Mouse (Mus musculus) intestine, postnatal 0 days (tissue): ENCODE results near the gene Enpp1. TPM values are rescaled to one million over a fixed set of nuclear protein-coding genes. Genes with fewer than 3 reads are reported as not detected.

Source experiments
- ATAC-seq: fragments of 200-750 bp; cut with Nextera tagmentation; 2 replicates; pipeline ENCODE4 v1.8.0; 2017; ENCODE audit warnings: mild to moderate bottlenecking, moderate TSS enrichment, moderate library complexity
- H3K27ac ChIP-seq: fragments of 300-500 bp; sonication (generic); 2 replicates; pipeline ENCODE4 v1.5.1; 2014; ENCODE audit warnings: mild to moderate bottlenecking, low read depth, low read length, moderate library complexity
- H3K27me3 ChIP-seq: fragments of 300-500 bp; sonication (generic); replicated peaks from 2 replicates; pipeline ENCODE4 v1.6.1; 2014; ENCODE audit warnings: low read length, mixed read lengths; ENCODE audit not compliant: control insufficient read depth, insufficient read depth
- H3K36me3 ChIP-seq: fragments of 300-500 bp; sonication (generic); 2 replicates; pipeline ENCODE4 v1.6.1; 2014; ENCODE audit warnings: mild to moderate bottlenecking, moderate library complexity; ENCODE audit not compliant: control insufficient read depth, insufficient read depth
- H3K4me1 ChIP-seq: fragments of 300-500 bp; sonication (generic); replicated peaks from 2 replicates; pipeline ENCODE4 v1.6.1; 2014; ENCODE audit warnings: antibody characterized with exemption, low read length, mixed read lengths; ENCODE audit not compliant: control insufficient read depth, insufficient read depth
- H3K4me2 ChIP-seq: fragments of 300-500 bp; sonication (generic); replicated peaks from 2 replicates; pipeline ENCODE4 v1.6.1; 2014; ENCODE audit warnings: low read depth, mild to moderate bottlenecking, moderate library complexity
- H3K4me3 ChIP-seq: fragments of 300-500 bp; sonication (generic); 2 replicates; pipeline ENCODE4 v1.5.1; 2014; ENCODE audit warnings: low read depth, low read length
- H3K9ac ChIP-seq: fragments of 300-500 bp; sonication (generic); 2 replicates; pipeline ENCODE4 v1.6.1; 2014; ENCODE audit warnings: mild to moderate bottlenecking, low read depth, low read length
- H3K9me3 ChIP-seq: fragments of 300-500 bp; sonication (generic); 2 replicates; pipeline ENCODE4 v1.6.1; 2016; ENCODE audit warnings: mixed run types; ENCODE audit not compliant: control insufficient read depth
- CTCF ChIP-seq: sonication (generic); IDR thresholded peaks from 2 replicates; pipeline ENCODE4 v1.5.1; 2016; ENCODE audit warnings: low read depth, mild to moderate bottlenecking, control low read depth, antibody characterized with exemption, moderate library complexity
- WGBS: fragments of 180-500 bp; shearing (Covaris S2); extraction: QIAGEN DNeasy Blood & Tissue Kit; methylation state at CpG from one replicate; pipeline ENCODE4 v1.1.7; 2014; 5-methylcytosine and 5-hydroxymethylcytosine counted together
- polyA plus RNA-seq: library from polyadenylated mRNA; unstranded; fragments of >200 nt; fragmentation: Nextera tagmentation; extraction: Ambion mirVana; gene quantifications from 2 replicates; pipeline ENCODE4 v1.2.1, GENCODE M21; 2015

Gene Enpp1
- polyA plus RNA-seq, 1 experiment from 2014 or later: 14.1 TPM

DNA sequence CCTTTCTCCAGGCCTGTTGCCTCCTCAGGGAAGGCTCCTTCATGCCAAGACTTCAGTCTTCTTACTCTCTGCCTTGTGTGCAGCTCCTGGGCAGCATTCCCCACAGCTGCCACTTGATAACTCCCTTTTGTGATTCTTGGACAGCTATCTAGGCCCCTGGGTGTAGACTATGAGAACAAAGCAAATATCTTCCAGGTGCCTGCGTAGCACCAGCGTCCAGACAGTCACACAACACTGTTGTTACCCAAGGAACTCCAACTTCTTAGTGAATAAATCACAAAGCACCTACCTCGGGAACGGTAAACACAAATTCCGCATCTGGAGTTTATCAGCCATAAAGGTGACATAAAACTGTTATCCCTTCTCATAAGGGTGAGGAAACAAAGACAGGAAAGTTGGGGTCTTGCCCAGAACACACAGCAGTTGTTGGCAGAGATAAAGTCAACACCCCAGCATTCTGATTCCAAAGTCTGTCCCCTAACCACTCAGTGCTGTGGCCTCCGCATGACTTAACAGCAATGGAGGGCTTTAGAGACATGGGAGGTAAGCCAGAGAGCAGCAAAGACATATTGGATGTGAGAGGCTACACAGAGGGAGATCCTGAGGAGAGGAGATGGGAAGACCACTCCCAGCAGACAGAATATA, 13.7 kb downstream of the Enpp1 start:
- peak overlapping the region; percentile 36; the same call in 1 of the 2 replicates for H3K27ac ChIP-seq
- peak; percentile 16; the same call in 1 of the 2 replicates for ATAC-seq
- H3K4me3 ChIP-seq: no peak overlapping the region
- no peak overlapping the region for H3K4me2 ChIP-seq
- no peak overlapping the region for H3K9ac ChIP-seq
- no peak for TF ChIP-seq CTCF
- H3K4me1 ChIP-seq: 0 out of 2 replicates have a peak, but pooled peaks cover 5% of the 10 kb centered on the region
- H3K9me3 ChIP-seq: no peaks in the 10 kb centered on the region
- WGBS: 37% methylated on average over 6 of the region's 6 CpGs
- no peaks in the 10 kb centered on the region for H3K27me3 ChIP-seq
- no peaks in the 10 kb centered on the region for H3K36me3 ChIP-seq

GRCm38 (mm10) chr10:24696761-24697160, 15.2 kb downstream of the Enpp1 start:
- Histone ChIP-seq H3K4me1 (no peaks in the 10 kb centered on the region), H3K4me2 (no peak overlapping the region), H3K9ac (no peak overlapping the region), H3K4me3 (no peak overlapping the region), H3K27ac (no peak overlapping the region), H3K36me3 (no peaks in the 10 kb centered on the region), H3K27me3 (no peaks in the 10 kb centered on the region), H3K9me3 (no peaks in the 10 kb centered on the region)
- no peak for TF ChIP-seq CTCF
- WGBS: 82% methylated on average over 3 of the region's 3 CpGs
- ATAC-seq: no peak

DNA sequence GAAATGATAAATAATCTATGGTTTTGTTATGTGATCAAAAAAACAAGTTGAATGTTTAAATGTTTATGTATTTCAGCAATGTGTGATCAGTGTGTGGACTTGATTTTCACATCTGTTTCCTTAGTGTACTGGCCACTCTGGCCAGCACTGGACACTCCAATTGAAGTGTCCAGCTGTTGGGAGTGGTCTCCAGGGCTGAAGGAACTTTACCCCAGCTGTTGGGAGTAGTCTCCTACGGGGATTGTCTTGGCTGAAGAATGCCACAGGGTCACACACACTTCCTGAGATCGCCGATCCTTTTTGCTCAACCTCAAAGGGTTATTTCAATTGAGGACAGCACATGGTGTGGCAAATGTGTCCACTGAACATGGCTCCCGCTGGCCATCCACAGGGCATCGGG, 16.2 kb downstream of the Enpp1 start:
- TF ChIP-seq CTCF: no peak
- no peak overlapping the region for H3K4me2 ChIP-seq
- no peak overlapping the region for H3K9ac ChIP-seq
- 71% methylated on average over 5 of the region's 5 CpGs for WGBS
- no peaks in the 10 kb centered on the region for H3K27me3 ChIP-seq
- ATAC-seq: no peak
- H3K4me3 ChIP-seq: no peak overlapping the region
- H3K27ac ChIP-seq: no peak overlapping the region
- H3K9me3 ChIP-seq: no peaks in the 10 kb centered on the region
- H3K4me1 ChIP-seq: no peaks in the 10 kb centered on the region
- H3K36me3 ChIP-seq: no peaks in the 10 kb centered on the region

GRCm38 (mm10) chr10:24682518-24683104, 29.3 kb downstream of the Enpp1 start:
- no peak for TF ChIP-seq CTCF
- Histone ChIP-seq H3K9ac (no peak overlapping the region), H3K27me3 (no peaks in the 10 kb centered on the region), H3K4me3 (no peak overlapping the region), H3K4me2 (no peak overlapping the region), H3K27ac (no peak overlapping the region), H3K9me3 (no peaks in the 10 kb centered on the region), H3K36me3 (0 out of 2 replicates have a peak, but pooled peaks cover 3% of the 10 kb centered on the region), H3K4me1 (no peaks in the 10 kb centered on the region)
- no peak for ATAC-seq
- 87% methylated on average over 7 of the region's 7 CpGs for WGBS

GRCm38 (mm10) chr10:24677681-24678080, 34.3 kb downstream of the Enpp1 start:
- TF ChIP-seq CTCF: no peak
- ATAC-seq: no peak
- WGBS: 91% methylated on average over 18 of the region's 18 CpGs

GRCm38 (mm10) chr10:24674261-24674660, 37.7 kb downstream of the Enpp1 start:
- H3K4me1 ChIP-seq: no peaks in the 10 kb centered on the region
- ATAC-seq: no peak
- H3K9ac ChIP-seq: no peak overlapping the region
- no peak for TF ChIP-seq CTCF
- H3K9me3 ChIP-seq: no peaks in the 10 kb centered on the region
- 72% methylated on average over 6 of the region's 6 CpGs for WGBS
- H3K4me2 ChIP-seq: no peak overlapping the region
- no peak overlapping the region for H3K27ac ChIP-seq
- no peak overlapping the region for H3K4me3 ChIP-seq
- 0 out of 2 replicates have a peak, but pooled peaks cover 14% of the 10 kb centered on the region for H3K36me3 ChIP-seq
- no peaks in the 10 kb centered on the region for H3K27me3 ChIP-seq

More at GRCm38 (mm10) chr10:24677681-24678080, 34.3 kb downstream of the Enpp1 start:
- Histone ChIP-seq H3K9me3 (no peaks in the 10 kb centered on the region), H3K9ac (no peak overlapping the region), H3K4me1 (no peaks in the 10 kb centered on the region), H3K36me3 (0 out of 2 replicates have a peak, but pooled peaks cover 6% of the 10 kb centered on the region), H3K27ac (no peak overlapping the region), H3K27me3 (no peaks in the 10 kb centered on the region), H3K4me3 (no peak overlapping the region), H3K4me2 (no peak overlapping the region)
